Mouse (Mus musculus): Measurements from ENCODE around the gene Vps9d1. TPM values are rescaled to one million over a fixed set of nuclear protein-coding genes. Genes with fewer than 3 reads are reported as not detected.
"Not testable (repeated sequence)": the region's sequence is repeated elsewhere in the genome, so short reads cannot be mapped to it uniquely, and the experiment has no call there.

Gene Vps9d1
- polyA plus RNA-seq, 1 experiment from 2014 or later, result 4.0 TPM

DNA sequence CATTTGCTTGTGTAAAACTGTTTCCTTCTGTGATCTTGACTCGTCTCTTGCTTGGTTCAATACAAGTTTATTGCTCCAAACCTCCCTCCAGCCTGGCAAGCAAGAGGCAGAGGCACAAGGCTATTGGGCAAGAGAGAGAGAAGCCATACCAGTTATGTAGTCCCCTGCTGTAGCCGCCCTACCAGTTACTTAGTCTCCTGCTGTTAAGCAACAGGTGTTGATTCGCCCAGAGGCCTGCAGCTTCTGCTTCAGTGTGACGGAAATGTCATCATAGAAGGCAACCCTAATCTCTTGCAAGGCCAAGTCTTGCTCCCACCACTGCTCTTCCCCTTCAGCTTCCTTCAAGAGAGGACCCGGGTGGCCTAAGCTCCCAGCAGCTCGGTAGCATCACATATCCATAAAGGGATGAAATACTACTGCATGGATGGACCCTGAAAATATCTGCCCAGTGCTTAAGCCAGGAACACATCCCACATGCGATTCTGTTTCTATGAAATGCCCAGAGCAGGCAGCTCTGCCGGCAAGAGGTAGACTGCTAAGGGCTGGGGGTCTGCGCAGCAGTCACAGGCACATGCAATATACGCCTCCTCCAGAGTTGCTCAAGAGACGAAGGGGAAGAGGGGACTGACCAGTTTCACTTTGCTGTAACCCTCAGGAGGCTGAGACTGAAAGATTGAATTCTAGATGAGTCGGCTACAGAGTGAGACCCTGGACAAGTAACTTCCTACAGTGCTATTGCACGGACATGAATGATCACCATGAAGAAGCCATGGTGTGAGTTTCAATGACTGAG is 26.4 kb upstream of the Vps9d1 start:
- no peaks in the 10 kb centered on the region for H3K9me3 ChIP-seq (replicated peaks)
- H3K27ac ChIP-seq, result peak overlapping the region; percentile 0; the same call in 1 of the 2 replicates
- H3K4me2 ChIP-seq, result no peak overlapping the region
- peaks cover 4% of the 10 kb centered on the region; the same call in 1 of the 2 replicates for H3K4me1 ChIP-seq (replicated peaks)
- peaks cover 60% of the 10 kb centered on the region for H3K36me3 ChIP-seq
- DNase-seq, result no peak
- 78% methylated on average over 13 of the region's 13 CpGs for WGBS (ENCODE audit: insufficient replicate concordance)
- H3K4me3 ChIP-seq (replicated peaks), result no peak overlapping the region
- H3K27me3 ChIP-seq, result no peaks in the 10 kb centered on the region
- ATAC-seq (ENCODE audit: low read depth), result no peak
- no peak overlapping the region for H3K9ac ChIP-seq

DNA sequence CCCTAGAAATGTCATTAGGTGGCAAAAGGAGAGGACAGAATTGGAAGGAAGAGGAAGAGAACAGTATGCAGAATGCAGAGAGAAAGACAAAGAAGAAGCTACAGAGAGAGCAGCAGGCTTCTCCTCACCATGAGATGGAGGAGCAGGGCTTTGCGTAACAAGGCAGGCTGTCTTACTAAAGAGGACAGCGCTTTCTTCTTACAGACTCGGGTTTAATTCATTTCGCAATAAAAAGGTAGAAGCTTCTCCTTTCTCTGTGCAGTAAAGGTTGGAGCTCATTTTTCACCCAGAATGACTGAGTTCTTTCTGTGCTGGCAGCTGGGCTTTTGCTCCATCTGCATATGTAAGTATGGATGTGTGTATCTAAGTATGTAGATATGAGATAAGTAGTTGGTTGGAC is 25.7 kb upstream of the Vps9d1 start:
- no peak overlapping the region for H3K4me2 ChIP-seq
- no peak overlapping the region for H3K9ac ChIP-seq
- H3K9me3 ChIP-seq (replicated peaks), result no peaks in the 10 kb centered on the region
- H3K4me1 ChIP-seq (replicated peaks), result peaks cover 4% of the 10 kb centered on the region; the same call in 1 of the 2 replicates
- no peaks in the 10 kb centered on the region for H3K27me3 ChIP-seq
- H3K36me3 ChIP-seq, result peaks cover 64% of the 10 kb centered on the region
- ATAC-seq (ENCODE audit: low read depth) (no peak), DNase-seq (no peak)
- no peak overlapping the region for H3K4me3 ChIP-seq (replicated peaks)
- no peak overlapping the region for H3K27ac ChIP-seq
- 69% methylated on average over 4 of the region's 4 CpGs for WGBS (ENCODE audit: insufficient replicate concordance)

DNA sequence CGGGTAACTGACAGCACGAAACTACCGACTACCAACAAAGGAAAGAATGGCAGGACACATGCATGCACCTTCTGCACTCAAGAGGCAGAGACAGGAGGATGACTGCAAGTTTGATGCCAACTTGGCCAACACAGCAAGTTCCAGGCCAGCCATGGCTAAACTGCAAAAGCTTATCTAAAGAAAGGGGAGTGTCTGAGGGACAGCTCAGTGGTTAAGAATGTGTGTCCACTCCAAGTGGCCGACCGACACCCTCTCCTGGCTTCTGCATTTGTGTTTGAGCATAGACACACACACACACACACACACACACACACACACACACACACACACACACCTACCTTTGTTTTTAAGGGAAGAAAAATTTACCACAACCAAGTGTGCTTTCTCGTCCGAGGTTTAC is 24.3 kb upstream of the Vps9d1 start:
- Histone ChIP-seq H3K9me3 (replicated peaks) (no peaks in the 10 kb centered on the region), H3K4me3 (replicated peaks) (no peak overlapping the region), H3K36me3 (peaks cover 70% of the 10 kb centered on the region), H3K27me3 (no peaks in the 10 kb centered on the region), H3K27ac (no peak overlapping the region), H3K4me2 (no peak overlapping the region), H3K9ac (no peak overlapping the region), H3K4me1 (replicated peaks) (no peaks in the 10 kb centered on the region)
- 82% methylated on average over 7 of the region's 7 CpGs for WGBS (ENCODE audit: insufficient replicate concordance)
- ATAC-seq (ENCODE audit: low read depth) (no peak), DNase-seq (no peak)

DNA sequence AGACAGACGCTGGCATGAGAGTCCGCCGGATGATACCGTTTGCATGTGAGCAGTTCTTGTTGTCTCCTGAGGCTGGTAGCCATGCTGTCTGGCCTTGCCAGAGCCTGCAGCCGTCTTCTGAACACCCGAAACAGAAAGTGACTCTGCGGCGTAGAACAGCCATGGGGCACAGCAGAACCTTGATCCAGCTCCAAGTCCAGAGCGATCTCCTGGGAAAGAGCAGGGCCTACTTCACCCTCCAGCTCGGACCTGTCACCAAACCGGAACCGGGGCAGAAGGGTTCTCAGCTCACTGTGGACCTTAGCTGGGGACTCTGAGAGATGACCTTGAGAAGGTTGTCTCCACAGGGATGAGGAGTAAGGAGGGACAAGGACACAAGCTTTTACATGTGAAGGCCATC is 20.9 kb upstream of the Vps9d1 start:
- ATAC-seq (ENCODE audit: low read depth) (no peak), DNase-seq (no peak)
- no peak overlapping the region for H3K4me2 ChIP-seq
- no peak overlapping the region for H3K4me3 ChIP-seq (replicated peaks)
- H3K36me3 ChIP-seq, result peaks cover 77% of the 10 kb centered on the region
- no peak overlapping the region for H3K27ac ChIP-seq
- H3K4me1 ChIP-seq (replicated peaks), result no peaks in the 10 kb centered on the region
- H3K9me3 ChIP-seq (replicated peaks), result no peaks in the 10 kb centered on the region
- no peak overlapping the region for H3K9ac ChIP-seq
- H3K27me3 ChIP-seq, result no peaks in the 10 kb centered on the region
- 83% methylated on average over 12 of the region's 12 CpGs for WGBS (ENCODE audit: insufficient replicate concordance)

DNA sequence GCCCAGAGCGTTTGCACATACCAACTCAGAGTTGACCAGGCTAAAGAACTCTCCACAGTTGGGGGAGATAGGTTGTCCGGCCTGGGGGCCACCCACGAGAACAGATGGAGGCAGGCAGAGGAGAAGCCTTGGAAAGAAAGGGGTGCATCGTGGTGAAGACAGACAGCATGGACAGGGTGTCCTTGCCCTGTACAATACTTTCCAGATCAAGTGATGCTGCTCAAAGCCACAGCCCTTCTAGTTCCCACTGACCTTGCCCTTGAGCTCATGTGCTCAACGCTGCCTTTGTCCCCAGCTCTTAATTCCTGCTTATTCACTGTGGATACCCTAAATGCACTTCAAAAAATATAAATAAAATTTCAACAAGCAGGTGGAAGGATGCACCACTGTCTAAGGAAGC is 20.3 kb upstream of the Vps9d1 start:
- Histone ChIP-seq H3K27ac (no peak overlapping the region), H3K36me3 (peaks cover 80% of the 10 kb centered on the region), H3K9ac (no peak overlapping the region; the same call in 1 of the 2 replicates), H3K4me2 (no peak overlapping the region), H3K4me3 (replicated peaks) (no peak overlapping the region), H3K27me3 (no peaks in the 10 kb centered on the region), H3K9me3 (replicated peaks) (no peaks in the 10 kb centered on the region), H3K4me1 (replicated peaks) (no peaks in the 10 kb centered on the region)
- ATAC-seq (ENCODE audit: low read depth) (no peak), DNase-seq (no peak)
- 76% methylated on average over 5 of the region's 5 CpGs for WGBS (ENCODE audit: insufficient replicate concordance)

DNA sequence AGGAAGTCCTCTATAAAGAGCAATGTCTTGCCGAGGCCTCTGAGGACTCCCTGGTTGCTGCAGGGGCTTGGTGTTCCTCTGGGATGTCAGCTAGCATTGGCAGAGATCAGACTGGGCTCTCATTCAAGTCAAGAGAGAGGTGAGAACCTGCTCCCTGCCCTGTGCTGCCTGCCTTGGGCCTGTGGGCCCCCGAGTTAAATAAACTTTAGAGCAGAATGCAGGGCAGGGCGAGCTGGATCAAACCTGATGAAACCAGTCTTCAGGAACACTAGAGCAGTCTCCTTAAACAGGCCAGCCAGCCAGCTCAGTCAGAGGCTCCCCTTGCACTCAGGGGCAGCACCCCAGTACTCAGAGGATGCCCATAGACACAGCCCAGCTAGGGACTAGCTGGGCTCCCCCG is 17.8 kb upstream of the Vps9d1 start:
- H3K9ac ChIP-seq, result no peak overlapping the region
- no peaks in the 10 kb centered on the region; the same call in 1 of the 2 replicates for H3K4me1 ChIP-seq (replicated peaks)
- peaks cover 87% of the 10 kb centered on the region for H3K36me3 ChIP-seq
- no peaks in the 10 kb centered on the region for H3K27me3 ChIP-seq
- 67% methylated on average over 4 of the region's 4 CpGs for WGBS (ENCODE audit: insufficient replicate concordance)
- H3K4me3 ChIP-seq (replicated peaks), result no peak overlapping the region
- ATAC-seq (ENCODE audit: low read depth) (no peak), DNase-seq (no peak)
- H3K9me3 ChIP-seq (replicated peaks), result no peaks in the 10 kb centered on the region
- H3K27ac ChIP-seq, result no peak overlapping the region
- H3K4me2 ChIP-seq, result no peak overlapping the region

DNA sequence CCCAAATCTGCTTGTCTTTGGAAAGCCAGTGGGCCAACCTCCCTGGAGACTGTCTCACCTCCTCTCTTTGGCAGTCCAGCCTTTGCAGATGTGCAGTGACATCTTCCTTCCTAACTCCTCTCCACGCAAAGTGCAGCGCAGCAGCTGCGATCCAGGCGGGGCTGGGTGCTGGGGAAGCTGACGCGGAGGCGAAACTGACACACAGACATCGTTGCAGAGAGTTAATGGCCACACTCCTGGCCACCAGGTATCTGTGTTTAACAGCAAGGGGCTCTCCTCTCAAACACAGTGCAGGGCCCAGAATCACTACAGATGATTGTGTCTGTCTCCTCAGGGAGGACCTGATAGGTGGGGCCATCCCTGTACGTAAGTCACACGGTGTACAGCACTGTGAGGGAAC is 17.0 kb upstream of the Vps9d1 start:
- Histone ChIP-seq H3K27ac (no peak overlapping the region), H3K4me2 (no peak overlapping the region), H3K9ac (no peak overlapping the region), H3K4me1 (replicated peaks) (peaks cover 3% of the 10 kb centered on the region; the same call in 1 of the 2 replicates), H3K4me3 (replicated peaks) (no peak overlapping the region), H3K36me3 (peaks cover 90% of the 10 kb centered on the region), H3K9me3 (replicated peaks) (no peaks in the 10 kb centered on the region), H3K27me3 (no peaks in the 10 kb centered on the region)
- 81% methylated on average over 10 of the region's 10 CpGs for WGBS (ENCODE audit: insufficient replicate concordance)
- DNase-seq (no peak), ATAC-seq (ENCODE audit: low read depth) (no peak)

DNA sequence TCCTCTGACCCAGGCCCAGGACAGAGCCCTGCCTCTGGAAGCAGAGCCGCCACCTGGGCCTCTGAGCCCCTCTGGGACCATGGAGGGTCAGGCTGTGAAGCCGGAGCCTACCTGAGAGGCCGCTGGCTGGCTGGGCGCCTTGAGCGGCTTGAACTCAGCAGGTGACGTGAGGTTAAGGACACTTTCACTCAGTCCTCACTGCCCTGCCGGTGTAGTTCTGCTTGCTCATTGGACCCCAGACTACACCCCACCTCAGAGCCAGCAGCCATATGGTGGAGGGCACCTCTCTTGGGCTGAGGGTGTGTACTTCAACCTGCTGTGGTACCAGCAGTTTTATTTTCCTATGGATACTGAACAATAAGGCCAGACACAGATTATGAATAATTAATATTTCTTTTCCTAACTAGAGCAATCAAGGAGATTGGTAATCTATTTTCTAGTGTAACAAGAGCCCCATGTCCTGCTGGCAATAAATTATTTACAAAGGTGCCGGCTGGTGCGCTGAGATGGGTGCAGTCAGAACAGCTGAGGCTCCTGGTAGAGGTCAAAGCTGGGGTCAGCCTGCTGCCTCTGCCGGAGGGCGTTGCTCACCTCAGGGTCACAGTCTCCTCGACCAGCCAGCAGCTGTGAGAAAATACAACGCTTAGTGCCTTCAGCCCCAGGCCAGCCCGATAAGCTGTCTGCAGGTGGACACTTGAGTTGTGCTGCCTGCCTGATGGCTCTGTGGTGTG is 13.9 kb upstream of the Vps9d1 start:
- ATAC-seq (ENCODE audit: low read depth) (peak; percentile 24), DNase-seq (no peak)
- Histone ChIP-seq H3K27me3 (no peaks in the 10 kb centered on the region), H3K4me3 (replicated peaks) (no peak overlapping the region), H3K27ac (no peak overlapping the region), H3K36me3 (peaks cover 91% of the 10 kb centered on the region), H3K9ac (no peak overlapping the region), H3K4me1 (replicated peaks) (peaks cover 3% of the 10 kb centered on the region; the same call in 1 of the 2 replicates), H3K4me2 (no peak overlapping the region), H3K9me3 (replicated peaks) (no peaks in the 10 kb centered on the region)
- 84% methylated on average over 14 of the region's 14 CpGs for WGBS (ENCODE audit: insufficient replicate concordance)

DNA sequence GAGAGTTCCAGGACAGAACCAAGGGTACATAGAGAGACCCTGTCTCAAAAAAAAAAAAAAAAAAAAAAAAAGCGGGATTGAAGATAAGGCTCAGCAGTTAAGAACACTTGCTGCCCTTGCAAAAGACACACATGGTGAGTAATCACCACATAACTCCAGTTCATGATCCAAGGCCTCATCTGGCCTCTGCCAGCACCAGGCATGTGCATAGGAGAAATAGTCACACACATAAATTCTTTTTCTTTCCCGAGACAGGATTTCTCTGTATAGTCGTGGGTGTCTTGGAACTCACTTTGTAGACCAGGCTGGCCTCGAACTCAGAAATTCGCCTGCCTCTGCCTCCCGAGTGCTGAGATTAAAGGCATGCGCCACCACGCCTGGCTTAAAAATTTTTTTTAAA is 3.4 kb upstream of the Vps9d1 start:
- WGBS (ENCODE audit: insufficient replicate concordance), result 74% methylated on average over 8 of the region's 8 CpGs
- not testable (repeated sequence) for H3K9me3 ChIP-seq (replicated peaks); H3K4me3 ChIP-seq (replicated peaks); ATAC-seq (ENCODE audit: low read depth); H3K9ac ChIP-seq; H3K27me3 ChIP-seq; H3K27ac ChIP-seq; DNase-seq; H3K4me2 ChIP-seq
- peaks cover 27% of the 10 kb centered on the region for H3K4me1 ChIP-seq (replicated peaks)
- peaks cover 55% of the 10 kb centered on the region for H3K36me3 ChIP-seq

DNA sequence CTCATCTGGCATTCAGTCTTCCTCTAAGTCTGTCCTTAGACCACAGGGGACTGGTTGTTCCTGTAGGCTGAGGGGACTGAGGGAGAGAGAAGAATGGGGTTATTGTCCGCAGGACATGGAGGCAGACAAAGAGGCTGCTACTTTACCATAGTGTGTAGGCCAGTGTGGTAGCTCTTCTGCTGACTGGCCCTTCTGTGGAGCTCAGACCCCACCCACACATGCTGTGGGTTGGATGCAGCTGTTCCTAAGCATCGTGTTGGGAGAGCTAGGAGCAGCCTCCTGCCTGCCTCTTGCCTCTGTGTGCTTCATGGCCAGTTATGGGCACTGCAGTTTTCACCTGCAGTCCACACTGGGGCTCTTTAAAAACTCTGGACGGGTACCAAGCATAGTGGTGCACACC is 3.0 kb upstream of the Vps9d1 start:
- peaks cover 55% of the 10 kb centered on the region for H3K36me3 ChIP-seq
- H3K27ac ChIP-seq, result no peak overlapping the region
- DNase-seq, result no peak
- no peak overlapping the region for H3K4me3 ChIP-seq (replicated peaks)
- no peaks in the 10 kb centered on the region for H3K27me3 ChIP-seq
- no peak for ATAC-seq (ENCODE audit: low read depth)
- H3K9ac ChIP-seq, result no peak overlapping the region
- WGBS (ENCODE audit: insufficient replicate concordance), result 80% methylated on average over 3 of the region's 3 CpGs
- no peaks in the 10 kb centered on the region for H3K9me3 ChIP-seq (replicated peaks)
- H3K4me2 ChIP-seq, result no peak overlapping the region
- peaks cover 28% of the 10 kb centered on the region for H3K4me1 ChIP-seq (replicated peaks)

DNA sequence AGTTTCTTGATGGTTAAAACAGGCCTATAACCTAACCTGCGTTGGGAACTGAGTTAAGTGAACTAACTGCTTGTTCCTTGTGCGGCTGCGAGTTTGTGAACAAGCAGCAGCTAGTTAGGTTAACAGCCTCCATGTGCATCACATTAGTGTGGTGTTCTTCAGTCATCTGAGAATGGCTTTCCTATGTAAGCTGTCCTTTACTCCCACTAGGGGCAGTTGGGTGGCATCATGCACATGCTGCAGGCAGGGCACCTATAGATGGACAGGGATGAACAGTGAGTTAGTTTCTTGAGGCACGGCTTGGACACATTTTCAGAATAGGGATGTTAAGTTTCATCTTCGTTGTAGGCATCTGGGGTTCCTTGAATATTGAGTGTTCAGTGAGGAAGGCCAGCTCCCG is 1.0 kb upstream of the Vps9d1 start:
- peak overlapping the region; percentile 84; the same call in 1 of the 2 replicates for H3K27ac ChIP-seq
- peak overlapping the region; percentile 97 for H3K4me3 ChIP-seq (replicated peaks)
- no peak for ATAC-seq (ENCODE audit: low read depth)
- H3K4me1 ChIP-seq (replicated peaks), result peaks cover 28% of the 10 kb centered on the region
- H3K9me3 ChIP-seq (replicated peaks), result no peaks in the 10 kb centered on the region
- DNase-seq, result no peak
- H3K36me3 ChIP-seq, result peaks cover 57% of the 10 kb centered on the region
- H3K9ac ChIP-seq, result peak overlapping the region; percentile 97
- WGBS (ENCODE audit: insufficient replicate concordance), result 64% methylated on average over 6 of the region's 6 CpGs
- no peaks in the 10 kb centered on the region for H3K27me3 ChIP-seq
- peak overlapping the region; percentile 96 for H3K4me2 ChIP-seq

Data from liver, embryonic 13.5 days (tissue).